Mouse (Mus musculus): ENCODE results near the gene Muc1. TPM values are rescaled to one million over a fixed set of nuclear protein-coding genes. Genes with fewer than 3 reads are reported as not detected.

Muc1 gene
- polyA plus RNA-seq, 2 experiments: 1.1 to 5.6 TPM

DNA sequence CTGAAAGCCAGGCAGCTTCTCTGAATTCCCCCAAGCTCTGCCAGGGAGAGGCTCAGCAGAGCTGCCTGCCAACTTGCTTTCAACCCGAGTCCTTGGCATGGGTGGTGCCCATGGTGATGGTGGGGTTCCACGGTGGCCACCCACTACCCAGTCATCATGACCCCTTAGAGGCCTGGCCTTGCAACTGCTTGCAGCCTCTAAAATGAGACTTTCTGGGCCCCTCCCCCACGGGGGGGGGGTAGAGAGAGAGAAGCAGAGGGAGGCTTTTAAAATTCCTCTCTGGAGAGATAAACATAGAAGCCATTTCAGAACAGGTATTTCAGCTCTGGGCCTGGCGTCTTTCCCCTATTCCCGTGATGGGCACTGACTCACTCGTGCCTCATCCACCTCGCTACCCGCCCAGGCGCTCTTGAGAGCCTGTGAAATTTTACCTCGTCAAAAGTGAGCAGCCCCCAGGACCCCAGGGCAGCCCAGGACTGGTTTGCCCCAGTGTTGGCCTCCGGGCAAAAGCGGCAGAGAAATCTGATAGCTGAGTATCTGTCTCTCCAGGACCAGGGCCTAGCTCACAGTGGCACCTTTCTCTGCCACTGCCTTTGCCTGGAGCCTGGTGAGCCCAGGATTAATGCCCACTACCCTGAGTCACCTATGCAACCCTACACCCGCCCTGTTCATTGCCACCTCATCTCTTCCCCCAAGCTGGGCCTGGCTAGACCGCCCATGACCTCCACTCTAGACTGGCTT lies 48.6 kb downstream of the Muc1 start:
- Histone ChIP-seq H3K4me2 (replicated peaks; ENCODE audit: low read depth, low read length, severe bottlenecking) (peak overlapping the region; percentile 96), H3K9ac (ENCODE audit: low read depth, low read length, severe bottlenecking) (peak overlapping the region; percentile 70), H3K9me3 (ENCODE audit: control insufficient read depth, low read length) (no peaks in the 10 kb centered on the region), H3K4me1 (ENCODE audit: control insufficient read depth, insufficient read depth, low read length) (peaks cover 34% of the 10 kb centered on the region), H3K27ac (replicated peaks; ENCODE audit: low read depth, low read length) (peak overlapping the region; percentile 56), H3K36me3 (ENCODE audit: control insufficient read depth, insufficient read depth, low read length) (peaks cover 26% of the 10 kb centered on the region), H3K27me3 (ENCODE audit: control insufficient read depth, insufficient read depth, low read length) (no peaks in the 10 kb centered on the region), H3K4me3 (replicated peaks; ENCODE audit: low read length) (peak overlapping the region; percentile 48)
- WGBS: 25% methylated on average over 14 of the region's 14 CpGs
- no peak for TF ChIP-seq POLR2A (IDR thresholded peaks at IDR 0.05; ENCODE audit: borderline replicate concordance, extremely low read depth, insufficient read depth, insufficient read length)
- ATAC-seq (ENCODE audit: low FRiP score, low read depth): no peak
- no peak for DNase-seq (ENCODE audit: low spot score)

DNA sequence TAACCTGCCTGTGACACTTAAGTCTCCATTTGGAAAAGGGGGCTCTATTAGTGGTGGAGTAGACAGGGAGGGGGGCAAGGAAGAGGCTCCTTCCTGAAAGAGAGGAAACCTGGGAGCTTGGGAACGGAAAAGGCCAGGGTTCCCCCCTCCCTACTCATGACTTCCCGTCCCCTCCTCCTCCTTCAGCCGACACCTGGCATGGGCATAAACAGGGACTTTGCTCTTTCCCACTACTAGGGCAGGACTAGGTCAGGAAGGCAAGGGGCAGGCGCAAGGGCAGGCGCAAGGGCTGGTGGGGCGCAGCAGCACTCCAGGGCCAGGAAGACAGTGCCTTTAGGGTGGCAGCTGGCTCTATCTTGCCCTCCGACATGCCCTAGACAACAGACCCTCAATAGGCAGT lies 49.2 kb downstream of the Muc1 start:
- Histone ChIP-seq H3K27ac (replicated peaks; ENCODE audit: low read depth, low read length) (0 out of 2 replicates have a peak overlapping the region, but pooled peaks have one; percentile 73), H3K36me3 (ENCODE audit: control insufficient read depth, insufficient read depth, low read length) (peaks cover 21% of the 10 kb centered on the region), H3K27me3 (ENCODE audit: control insufficient read depth, insufficient read depth, low read length) (no peaks in the 10 kb centered on the region), H3K4me3 (replicated peaks; ENCODE audit: low read length) (peak overlapping the region; percentile 48), H3K4me2 (replicated peaks; ENCODE audit: low read depth, low read length, severe bottlenecking) (peak overlapping the region; percentile 96), H3K9ac (ENCODE audit: low read depth, low read length, severe bottlenecking) (peak overlapping the region; percentile 70), H3K4me1 (ENCODE audit: control insufficient read depth, insufficient read depth, low read length) (peaks cover 34% of the 10 kb centered on the region), H3K9me3 (ENCODE audit: control insufficient read depth, low read length) (no peaks in the 10 kb centered on the region)
- ATAC-seq (ENCODE audit: low FRiP score, low read depth) (no peak), DNase-seq (ENCODE audit: low spot score) (no peak)
- WGBS: 48% methylated on average over 7 of the region's 7 CpGs
- no peak for TF ChIP-seq POLR2A (IDR thresholded peaks at IDR 0.05; ENCODE audit: borderline replicate concordance, extremely low read depth, insufficient read depth, insufficient read length)

DNA sequence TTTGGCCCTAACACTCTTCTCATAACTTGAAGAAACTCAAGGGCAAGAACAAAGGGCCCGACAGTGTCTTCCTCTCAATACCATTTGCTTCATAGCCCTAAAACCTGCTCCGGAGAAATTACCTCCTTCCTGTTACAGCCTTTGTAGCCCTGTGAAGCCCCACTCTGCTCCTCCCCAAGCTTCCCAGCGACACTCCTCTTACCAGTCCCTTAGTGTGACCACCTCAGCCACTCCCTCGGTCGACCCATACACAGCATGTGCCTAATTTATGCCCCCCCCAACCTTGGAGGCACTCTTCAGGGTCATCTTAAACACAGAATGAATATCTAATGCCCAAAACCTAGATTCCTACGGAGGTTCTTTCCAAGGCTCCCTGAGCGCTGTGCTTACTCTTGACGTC lies 49.8 kb downstream of the Muc1 start:
- Histone ChIP-seq H3K36me3 (ENCODE audit: control insufficient read depth, insufficient read depth, low read length) (peaks cover 21% of the 10 kb centered on the region), H3K9ac (ENCODE audit: low read depth, low read length, severe bottlenecking) (peak overlapping the region; percentile 70), H3K27ac (replicated peaks; ENCODE audit: low read depth, low read length) (peak overlapping the region; percentile 73), H3K9me3 (ENCODE audit: control insufficient read depth, low read length) (no peaks in the 10 kb centered on the region), H3K4me3 (replicated peaks; ENCODE audit: low read length) (peak overlapping the region; percentile 48), H3K4me1 (ENCODE audit: control insufficient read depth, insufficient read depth, low read length) (peaks cover 34% of the 10 kb centered on the region), H3K4me2 (replicated peaks; ENCODE audit: low read depth, low read length, severe bottlenecking) (peak overlapping the region; percentile 96), H3K27me3 (ENCODE audit: control insufficient read depth, insufficient read depth, low read length) (no peaks in the 10 kb centered on the region)
- no peak for TF ChIP-seq POLR2A (IDR thresholded peaks at IDR 0.05; ENCODE audit: borderline replicate concordance, extremely low read depth, insufficient read depth, insufficient read length)
- ATAC-seq (ENCODE audit: low FRiP score, low read depth) (no peak), DNase-seq (ENCODE audit: low spot score) (no peak)
- 11% methylated on average over 8 of the region's 8 CpGs for WGBS

GRCm38 (mm10) chr3:89279153-89279890 lies 50.5 kb downstream of the Muc1 start:
- Histone ChIP-seq H3K36me3 (ENCODE audit: control insufficient read depth, insufficient read depth, low read length) (peaks cover 17% of the 10 kb centered on the region), H3K27ac (replicated peaks; ENCODE audit: low read depth, low read length) (peak overlapping the region; percentile 73), H3K4me2 (replicated peaks; ENCODE audit: low read depth, low read length, severe bottlenecking) (peak overlapping the region; percentile 96), H3K27me3 (ENCODE audit: control insufficient read depth, insufficient read depth, low read length) (no peaks in the 10 kb centered on the region), H3K4me1 (ENCODE audit: control insufficient read depth, insufficient read depth, low read length) (peaks cover 34% of the 10 kb centered on the region), H3K9me3 (ENCODE audit: control insufficient read depth, low read length) (no peaks in the 10 kb centered on the region), H3K4me3 (replicated peaks; ENCODE audit: low read length) (peak overlapping the region; percentile 48), H3K9ac (ENCODE audit: low read depth, low read length, severe bottlenecking) (peak overlapping the region; percentile 70)
- DNase-seq (ENCODE audit: low spot score) (peak; percentile 81), ATAC-seq (ENCODE audit: low FRiP score, low read depth) (peak; percentile 81)
- 2% methylated on average over 35 of the region's 35 CpGs for WGBS
- 0 out of 2 replicates have a peak, but pooled peaks have one; percentile 64 for TF ChIP-seq POLR2A (IDR thresholded peaks at IDR 0.05; ENCODE audit: borderline replicate concordance, extremely low read depth, insufficient read depth, insufficient read length)

DNA sequence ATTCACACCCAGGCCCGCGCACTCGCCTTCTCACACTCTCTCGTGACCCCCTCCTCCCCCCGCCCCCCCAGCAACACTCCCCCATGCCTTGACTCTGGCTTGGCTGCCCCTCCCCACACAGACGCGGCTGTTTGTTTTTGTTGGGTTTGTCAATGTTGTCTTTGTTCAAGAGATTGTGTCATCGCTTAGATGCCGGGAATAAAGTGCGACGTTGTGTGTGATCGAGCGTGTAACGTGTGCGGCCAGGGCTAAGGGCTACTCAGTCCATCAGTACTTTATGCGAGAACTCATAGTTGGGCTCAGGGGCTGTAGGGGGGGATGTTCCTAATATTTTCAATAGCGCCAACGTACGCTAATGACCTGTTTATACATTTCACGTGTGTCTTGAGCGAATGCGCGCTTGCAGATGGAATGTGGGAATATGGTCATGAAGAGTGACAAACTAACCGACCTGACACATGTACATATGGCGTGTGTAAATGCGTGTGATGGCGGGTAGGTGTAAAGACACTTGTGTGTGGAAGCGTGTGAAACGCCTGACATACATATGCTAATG lies 51.3 kb downstream of the Muc1 start:
- Histone ChIP-seq H3K4me2 (replicated peaks; ENCODE audit: low read depth, low read length, severe bottlenecking) (peak overlapping the region; percentile 96), H3K4me3 (replicated peaks; ENCODE audit: low read length) (peak overlapping the region; percentile 48), H3K9ac (ENCODE audit: low read depth, low read length, severe bottlenecking) (peak overlapping the region; percentile 70), H3K27me3 (ENCODE audit: control insufficient read depth, insufficient read depth, low read length) (no peaks in the 10 kb centered on the region), H3K4me1 (ENCODE audit: control insufficient read depth, insufficient read depth, low read length) (peaks cover 34% of the 10 kb centered on the region), H3K27ac (replicated peaks; ENCODE audit: low read depth, low read length) (peak overlapping the region; percentile 65; the same call in 1 of the 2 replicates), H3K9me3 (ENCODE audit: control insufficient read depth, low read length) (no peaks in the 10 kb centered on the region), H3K36me3 (ENCODE audit: control insufficient read depth, insufficient read depth, low read length) (peaks cover 11% of the 10 kb centered on the region)
- no peak for TF ChIP-seq POLR2A (IDR thresholded peaks at IDR 0.05; ENCODE audit: borderline replicate concordance, extremely low read depth, insufficient read depth, insufficient read length)
- no peak for DNase-seq (ENCODE audit: low spot score)
- WGBS: under 1% methylated on average over 29 of the region's 29 CpGs
- ATAC-seq (ENCODE audit: low FRiP score, low read depth): 0 out of 2 replicates have a peak, but pooled peaks have one; percentile 1
